Mouse (Mus musculus) thymus, adult 2 months (tissue): ENCODE results near the gene Ndufs8. TPM values are rescaled to one million over a fixed set of nuclear protein-coding genes. Genes with fewer than 3 reads are reported as not detected.

ENCODE experiments used
- DNase-seq: peaks from one replicate; pipeline ENCODE4 v3.0.0; 2021
- H3K27ac ChIP-seq: fragments of 200-500 bp; 2 replicates; pipeline ENCODE4 v1.5.1; 2012; ENCODE audit warnings: low read length, control low read depth; ENCODE audit not compliant: control insufficient read depth, insufficient read depth
- H3K27me3 ChIP-seq: fragments of 200-500 bp; 2 replicates; pipeline ENCODE4 v1.6.1; 2012; ENCODE audit warnings: mild to moderate bottlenecking, low read length, moderate library complexity, mixed read lengths; ENCODE audit not compliant: control insufficient read depth, insufficient read depth
- H3K36me3 ChIP-seq: fragments of 200-500 bp; 2 replicates; pipeline ENCODE4 v1.6.1; 2012; ENCODE audit warnings: mild to moderate bottlenecking, low read length, moderate library complexity; ENCODE audit not compliant: control insufficient read depth, insufficient read depth
- H3K4me1 ChIP-seq: fragments of 200-500 bp; replicated peaks from 2 replicates; pipeline ENCODE4 v1.6.1; 2012; ENCODE audit warnings: low read length; ENCODE audit not compliant: control insufficient read depth, insufficient read depth
- H3K4me3 ChIP-seq: fragments of 200-500 bp; 2 replicates; pipeline ENCODE4 v1.5.1; 2012; ENCODE audit warnings: mild to moderate bottlenecking, low read length, control low read depth, moderate library complexity; ENCODE audit not compliant: control insufficient read depth, insufficient read depth
- CTCF ChIP-seq: fragments of 200-500 bp; IDR thresholded peaks from 2 replicates; pipeline ENCODE4 v1.5.1; 2012; ENCODE audit warnings: mild to moderate bottlenecking, control low read depth, low read length, moderate library complexity, borderline replicate concordance; ENCODE audit not compliant: control insufficient read depth, poor library complexity, insufficient read depth; ENCODE audit errors: extremely low read depth
- POLR2A ChIP-seq: fragments of 200-500 bp; IDR thresholded peaks from 2 replicates; pipeline ENCODE4 v1.6.1; 2012; ENCODE audit warnings: mild to moderate bottlenecking, low read length, control low read depth, moderate library complexity; ENCODE audit not compliant: control insufficient read depth, poor library complexity, insufficient read depth; ENCODE audit errors: extremely low read depth
- WGBS: fragments of 180-500 bp; shearing (Covaris S2); methylation state at CpG from one replicate; pipeline ENCODE4 v1.1.7; 2018; 5-methylcytosine and 5-hydroxymethylcytosine counted together
- polyA plus RNA-seq: library from polyadenylated mRNA; depleted of rRNA; stranded (reverse); fragments of >200 nt; gene quantifications from 2 replicates; pipeline ENCODE4 v1.2.3, GENCODE M21; 2012

Ndufs8 gene
- polyA plus RNA-seq, 1 experiment: 340 TPM

DNA sequence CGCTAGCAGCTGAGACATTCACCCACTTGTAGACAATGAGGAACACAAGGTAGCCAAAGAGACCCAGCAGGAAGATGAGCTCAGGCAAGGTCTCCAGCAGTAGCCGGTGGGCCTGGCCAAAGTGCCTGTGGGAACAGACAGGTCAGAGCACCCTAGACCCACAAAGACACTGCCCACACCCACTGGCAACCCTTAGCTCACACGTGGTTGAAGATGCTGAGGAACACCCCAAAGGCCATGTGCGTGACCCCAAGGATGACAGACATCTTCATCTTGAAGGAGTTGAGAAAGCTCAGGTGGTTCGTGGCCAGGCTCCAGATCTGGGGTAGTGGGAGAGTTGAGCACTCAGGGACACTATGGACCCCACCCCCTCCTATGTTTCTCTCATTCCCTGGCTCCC is 15.0 kb downstream of the Ndufs8 start:
- Histone ChIP-seq H3K27ac (no peak overlapping the region), H3K36me3 (peaks cover 34% of the 10 kb centered on the region), H3K4me3 (no peak overlapping the region), H3K4me1 (peaks cover 5% of the 10 kb centered on the region), H3K27me3 (no peaks in the 10 kb centered on the region)
- 98% methylated on average over 5 of the region's 5 CpGs for WGBS
- DNase-seq: no peak
- no peak for TF ChIP-seq POLR2A
- TF ChIP-seq CTCF: no peak

DNA sequence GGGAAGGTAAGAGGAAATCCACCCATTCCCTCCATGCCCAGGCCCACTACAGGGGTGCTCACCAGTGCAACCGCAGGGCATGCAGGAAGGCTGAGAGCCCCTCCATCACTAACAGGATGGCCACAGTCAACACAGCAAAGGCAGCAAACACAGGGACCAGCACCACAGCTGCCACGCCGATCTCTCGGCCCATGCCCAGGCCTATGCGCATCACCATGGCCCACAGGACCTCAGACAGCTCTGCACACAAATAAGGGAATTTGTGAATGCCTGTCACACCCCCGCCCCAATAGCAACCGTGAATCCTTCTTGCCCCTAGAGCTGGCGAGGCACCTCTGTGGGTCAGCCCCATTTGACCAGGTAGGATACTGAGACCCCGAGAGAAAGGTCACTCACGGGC is 16.4 kb downstream of the Ndufs8 start:
- Histone ChIP-seq H3K27ac (no peak overlapping the region), H3K4me3 (no peak overlapping the region), H3K4me1 (no peaks in the 10 kb centered on the region), H3K36me3 (peaks cover 36% of the 10 kb centered on the region), H3K27me3 (no peaks in the 10 kb centered on the region)
- TF ChIP-seq CTCF (no peak), POLR2A (no peak)
- WGBS: 96% methylated on average over 10 of the region's 10 CpGs
- no peak for DNase-seq

DNA sequence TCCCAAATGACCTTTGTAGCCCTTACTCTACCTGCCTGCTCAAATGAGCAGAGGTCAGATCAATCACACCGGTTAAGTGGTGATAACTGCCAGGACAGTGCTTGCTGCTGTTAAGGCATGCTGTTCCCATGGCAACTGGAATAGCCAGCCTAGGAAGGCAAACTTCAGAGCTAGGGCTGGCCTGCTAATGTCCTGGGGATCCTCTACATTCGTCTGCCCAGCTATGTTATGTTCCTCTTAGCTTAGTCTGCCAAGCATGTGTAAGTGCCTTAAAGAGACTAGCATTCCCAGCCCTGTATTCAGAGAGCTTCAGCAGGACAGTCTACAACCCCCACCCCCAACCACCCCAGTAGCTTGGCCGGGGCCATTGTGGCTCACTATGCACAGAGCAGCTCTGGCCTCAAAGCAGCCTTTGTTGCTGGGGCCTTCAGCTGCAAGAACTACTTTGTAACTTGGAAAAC is 17.4 kb downstream of the Ndufs8 start:
- WGBS: 91% methylated on average over 3 of the region's 3 CpGs
- no peaks in the 10 kb centered on the region for H3K27me3 ChIP-seq
- no peak overlapping the region for H3K4me3 ChIP-seq
- H3K27ac ChIP-seq: no peak overlapping the region
- peaks cover 36% of the 10 kb centered on the region for H3K36me3 ChIP-seq
- no peaks in the 10 kb centered on the region for H3K4me1 ChIP-seq
- no peak for DNase-seq
- TF ChIP-seq POLR2A (no peak), CTCF (no peak)

DNA sequence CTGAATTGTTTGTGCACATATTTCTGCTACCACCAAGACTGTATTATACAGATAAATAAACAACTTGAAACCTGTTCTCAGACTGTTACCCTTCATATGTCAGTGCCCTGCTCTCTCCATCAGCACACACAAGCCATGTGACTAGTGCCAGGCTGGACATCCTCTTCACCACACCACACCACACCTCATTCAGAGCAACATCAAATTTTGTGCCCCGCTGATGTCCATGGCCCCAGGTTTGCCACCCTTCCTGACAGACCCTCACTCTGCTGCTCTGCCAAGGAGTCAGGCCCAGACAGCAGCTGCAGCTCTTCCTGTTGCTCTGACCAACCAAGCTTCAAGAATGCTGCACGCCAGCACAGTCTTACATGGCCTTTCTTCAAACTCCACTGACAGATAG is 18.3 kb downstream of the Ndufs8 start:
- WGBS: 95% methylated on average over 2 of the region's 2 CpGs
- no peak for DNase-seq
- Histone ChIP-seq H3K27me3 (no peaks in the 10 kb centered on the region), H3K4me3 (no peak overlapping the region), H3K36me3 (peaks cover 36% of the 10 kb centered on the region), H3K27ac (no peak overlapping the region), H3K4me1 (no peaks in the 10 kb centered on the region)
- TF ChIP-seq CTCF (no peak), POLR2A (no peak)

DNA sequence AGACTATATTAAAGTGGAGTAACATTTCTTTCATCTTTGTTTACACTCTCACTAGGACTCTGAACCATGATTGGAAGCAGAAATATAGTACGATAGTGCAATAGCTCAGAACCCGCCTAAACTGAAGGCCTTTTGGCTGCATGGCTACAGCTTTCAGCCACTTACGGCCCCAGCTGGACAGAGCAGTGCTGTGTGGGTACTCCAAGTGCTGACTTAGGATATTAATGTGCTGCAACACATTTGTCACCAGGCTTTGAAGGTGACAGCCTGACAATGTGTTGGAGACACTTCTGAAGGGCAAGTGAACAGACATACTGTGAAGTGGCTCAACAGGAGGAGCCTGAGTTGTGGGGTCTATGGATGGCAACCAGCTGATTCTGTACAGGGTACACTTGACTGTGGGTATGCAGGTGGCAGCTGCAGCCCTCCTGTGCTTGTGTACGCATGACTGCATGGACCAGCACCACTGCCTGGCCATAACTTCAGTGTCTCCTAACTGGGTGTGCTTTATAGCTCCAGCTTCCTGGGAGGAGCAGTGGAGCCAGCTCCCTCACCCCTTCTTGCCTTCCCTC is 18.9 kb downstream of the Ndufs8 start:
- TF ChIP-seq CTCF (no peak), POLR2A (no peak)
- Histone ChIP-seq H3K4me1 (no peaks in the 10 kb centered on the region), H3K36me3 (peaks cover 41% of the 10 kb centered on the region), H3K27ac (no peak overlapping the region), H3K27me3 (no peaks in the 10 kb centered on the region), H3K4me3 (no peak overlapping the region)
- WGBS: 99% methylated on average over 4 of the region's 4 CpGs
- no peak for DNase-seq

DNA sequence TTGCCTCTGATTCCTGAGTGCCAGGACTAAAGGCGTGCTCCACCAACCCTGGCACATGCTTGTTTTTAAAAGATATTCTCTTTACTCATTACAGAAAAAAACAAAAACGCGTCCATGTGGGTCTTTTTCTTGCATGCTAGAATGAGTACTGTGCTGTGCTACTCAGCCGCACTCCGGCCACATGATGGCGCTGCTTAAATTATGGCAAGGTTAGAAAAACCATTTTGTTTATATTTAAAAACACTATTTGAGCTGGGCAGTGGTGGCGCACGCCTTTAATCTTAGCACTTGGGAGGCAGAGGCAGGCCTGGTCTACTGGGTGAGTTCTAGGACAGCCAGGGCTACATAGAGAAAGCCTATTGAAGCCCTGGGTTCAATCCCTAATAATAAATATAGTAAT is 22.4 kb downstream of the Ndufs8 start:
- peaks cover 29% of the 10 kb centered on the region for H3K36me3 ChIP-seq
- H3K27me3 ChIP-seq: no peaks in the 10 kb centered on the region
- WGBS: 72% methylated on average over 8 of the region's 8 CpGs
- no peaks in the 10 kb centered on the region for H3K4me1 ChIP-seq
- H3K4me3 ChIP-seq: no peak overlapping the region
- no peak for TF ChIP-seq POLR2A
- no peak for TF ChIP-seq CTCF
- peak; percentile 23 for DNase-seq
- H3K27ac ChIP-seq: no peak overlapping the region

DNA sequence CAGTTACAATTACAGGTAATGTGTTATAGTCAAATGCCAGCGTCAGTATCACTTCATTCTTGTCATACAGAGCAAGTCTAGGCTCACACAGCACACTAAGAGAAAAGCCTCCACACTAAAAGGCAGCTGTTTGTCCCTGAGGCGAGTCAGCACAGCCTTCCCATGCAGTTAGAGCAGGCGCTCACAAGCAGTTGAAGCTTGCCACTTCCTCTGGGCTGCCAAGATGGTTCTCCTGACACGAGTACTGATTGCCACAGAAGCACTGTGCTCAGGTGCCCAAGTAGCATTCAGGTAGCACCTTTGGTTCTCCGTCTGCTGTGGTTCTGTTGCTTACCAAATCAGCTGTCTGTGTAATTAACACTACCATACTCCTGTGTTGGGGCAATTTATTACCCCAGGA is 23.5 kb downstream of the Ndufs8 start:
- Histone ChIP-seq H3K4me1 (no peaks in the 10 kb centered on the region), H3K27me3 (no peaks in the 10 kb centered on the region), H3K4me3 (no peak overlapping the region), H3K36me3 (peaks cover 18% of the 10 kb centered on the region; the same call in 1 of the 2 replicates), H3K27ac (no peak overlapping the region)
- whole genome bisulfite sequencing: 83% methylated on average over 5 of the region's 5 CpGs
- DNase-seq: no peak
- TF ChIP-seq POLR2A (no peak), CTCF (no peak)
